Mouse (Mus musculus) megakaryocyte, embryonic 14.5 days (primary cell): ENCODE data around the gene Irx1.

ENCODE experiments used
- FLI1 ChIP-seq: IDR thresholded peaks from 2 replicates; pipeline ENCODE4 v1.6.1; 2012; ENCODE audit warnings: low read length, inconsistent platforms, mixed read lengths
- GATA1 ChIP-seq: IDR thresholded peaks from 3 replicates; pipeline ENCODE4 v1.6.1; 2012; ENCODE audit warnings: mixed read lengths, low read length, inconsistent platforms, borderline replicate concordance

GRCm38 (mm10) chr13:71975753-71976152 lies 12.2 kb upstream of the Irx1 start:
- TF ChIP-seq FLI1 (no peak), GATA1 (no peak)
